Mouse (Mus musculus) C2C12 (cell line): Measurements from ENCODE around the gene Ppil4. TPM values are rescaled to one million over a fixed set of nuclear protein-coding genes. Genes with fewer than 3 reads are reported as not detected.
"Not testable (repeated sequence)": the region's sequence is repeated elsewhere in the genome, so short reads cannot be mapped to it uniquely, and the experiment has no call there.

ENCODE experiments used
- H3K27me3 ChIP-seq: one replicate; pipeline ENCODE4 v1.6.1; 2011; ENCODE audit not compliant: control insufficient read depth, insufficient read depth, insufficient read length
- H3K36me3 ChIP-seq: one replicate; pipeline ENCODE4 v1.6.1; 2011; ENCODE audit not compliant: control insufficient read depth, insufficient read depth
- H3K4me3 ChIP-seq: one replicate; pipeline ENCODE4 v1.5.1; 2011; ENCODE audit warnings: mild to moderate bottlenecking, control low read depth; ENCODE audit not compliant: poor library complexity, insufficient read depth, severe bottlenecking
- H3K79me2 ChIP-seq: one replicate; pipeline ENCODE4 v1.6.1; 2011; ENCODE audit not compliant: control insufficient read depth, insufficient read depth
- H3K79me3 ChIP-seq: one replicate; pipeline ENCODE4 v1.6.1; 2011; ENCODE audit warnings: low read depth, control low read depth
- H3ac ChIP-seq: one replicate; pipeline ENCODE3; 2011; ENCODE audit warnings: low read depth; ENCODE audit not compliant: control insufficient read depth, insufficient read length
- CEBPB ChIP-seq: IDR thresholded peaks from one replicate; pipeline ENCODE4 v1.6.1; 2011; ENCODE audit warnings: low read depth, mild to moderate bottlenecking, control low read depth, moderate library complexity
- CTCF ChIP-seq: IDR thresholded peaks from one replicate; pipeline ENCODE4 v1.5.1; 2011; ENCODE audit not compliant: control insufficient read depth, insufficient read depth, insufficient read length
- FOSL1 ChIP-seq: IDR thresholded peaks from one replicate; pipeline ENCODE4 v1.8.0; 2011; ENCODE audit warnings: mild to moderate bottlenecking, low read length; ENCODE audit not compliant: poor library complexity, insufficient read depth, severe bottlenecking
- MAX ChIP-seq: IDR thresholded peaks from one replicate; pipeline ENCODE4 v1.6.1; 2011; ENCODE audit warnings: mild to moderate bottlenecking, control low read depth
- MYOD1 ChIP-seq: IDR thresholded peaks from one replicate; pipeline ENCODE4 v1.6.1; 2011; ENCODE audit warnings: low read depth; ENCODE audit not compliant: control insufficient read depth, insufficient read length
- MYOG ChIP-seq: IDR thresholded peaks from one replicate; pipeline ENCODE4 v1.6.1; 2011; ENCODE audit not compliant: control insufficient read depth, insufficient read length; ENCODE audit errors: extremely low read depth
- USF1 ChIP-seq: IDR thresholded peaks from one replicate; pipeline ENCODE4 v1.6.1; 2011; ENCODE audit warnings: low read depth, mild to moderate bottlenecking, control low read depth, moderate library complexity
- long read RNA-seq, 2 experiments: library from polyadenylated mRNA; unstranded; transcript quantifications; one replicate each; pipeline ENCODE4 v2.0.0; 2019 to 2020
- polyA plus RNA-seq: library from polyadenylated mRNA; unstranded; fragments of >200 nt; fragmentation: generic; extraction: Trizol; gene quantifications from one replicate; pipeline ENCODE4 v1.2.1, GENCODE M21; 2012; ENCODE audit warnings: missing spikeins

The Ppil4 gene
- 4.6 TPM for polyA plus RNA-seq
- long read RNA-seq, experiment 1, transcript Ppil4-201 (13 exons, 3,471 nt) = major isoform, 21 of 35 reads
- long read RNA-seq, experiment 1, partial matches to known transcripts = 10 of 35 reads
- long read RNA-seq, experiment 1, other reads (novel, unspliced or antisense) = 4 of 35 reads
- long read RNA-seq, experiment 2, transcript Ppil4-201 (13 exons, 3,471 nt) = major isoform, 154 of 171 reads
- long read RNA-seq, experiment 2, partial matches to known transcripts = 5 of 171 reads
- long read RNA-seq, experiment 2, other reads (novel, unspliced or antisense) = 11 of 171 reads

- Histone ChIP-seq H3K79me2 (peaks cover 57% of the 10 kb centered on the region), H3K36me3 (peaks cover 48% of the 10 kb centered on the region), H3K27me3 (no peaks in the 10 kb centered on the region), H3K4me3 (peak within 1 kb of the TSS; percentile 92), H3ac (peak within 1 kb of the TSS; percentile 95), H3K79me3 (peaks cover 38% of the 10 kb centered on the region)
- TF ChIP-seq FOSL1 (no peak), MAX (peak; percentile 88)
Measured at GRCm38 (mm10) chr10:7792751-7793385, at the start of gene Ppil4, which contains the start of gene Ginm1. Gene Ppil4 (plus strand): TSS chr10:7792891. Gene Ginm1 (minus strand): TSS chr10:7792824.

DNA sequence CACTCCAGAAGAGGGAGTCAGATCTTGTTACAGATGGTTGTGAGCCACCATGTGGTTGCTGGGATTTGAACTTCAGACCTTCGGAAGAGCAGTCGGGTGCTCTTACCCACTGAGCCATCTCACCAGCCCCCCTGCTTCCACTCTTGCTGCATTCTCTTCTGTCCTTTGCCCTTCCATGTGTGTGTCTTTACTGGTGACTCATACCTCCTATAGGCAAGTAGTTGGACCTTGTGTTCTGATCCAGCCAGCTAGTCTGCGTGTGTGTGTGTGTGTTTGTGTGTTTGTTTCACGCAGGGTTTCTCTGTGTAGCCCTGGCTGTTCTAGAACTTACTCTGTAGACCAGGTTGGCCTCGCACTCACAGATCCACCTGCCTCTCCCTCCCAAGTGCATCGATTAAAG lies 47.2 kb upstream of the Ppil4 start:
- H3K36me3 ChIP-seq = peaks cover 59% of the 10 kb centered on the region
- H3K79me3 ChIP-seq, H3K79me2 ChIP-seq: not testable (repeated sequence)

GRCm38 (mm10) chr10:7748752-7749151 lies 43.9 kb upstream of the Ppil4 start:
- TF ChIP-seq FOSL1 = no peak
- TF ChIP-seq CEBPB = no peak
- no peak for TF ChIP-seq MYOD1
- TF ChIP-seq USF1 = no peak
- no peak for TF ChIP-seq MYOG
- TF ChIP-seq CTCF = no peak
- no peak for TF ChIP-seq MAX

More for the DNA sequence above, 47.2 kb upstream of the Ppil4 start:
- H3ac ChIP-seq, H3K27me3 ChIP-seq, H3K4me3 ChIP-seq: not testable (repeated sequence)

DNA sequence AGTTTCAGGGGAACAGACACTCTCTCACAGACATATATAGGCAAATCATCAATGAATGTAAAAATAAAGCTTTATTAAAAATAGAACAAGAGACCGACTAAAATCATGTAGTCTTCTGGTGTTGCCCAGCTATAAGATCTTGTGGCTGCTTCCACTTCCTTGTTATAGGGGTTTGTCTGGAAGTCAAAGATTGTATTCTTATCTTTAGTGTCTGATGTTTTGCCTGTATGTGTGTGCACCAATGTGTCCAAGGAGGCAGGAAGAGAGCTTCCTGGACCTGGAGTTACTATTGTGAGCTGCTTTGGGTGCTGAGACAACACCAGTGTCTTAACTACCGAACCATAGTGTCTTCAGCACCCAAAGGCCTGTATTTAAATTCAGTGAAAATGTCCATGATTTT lies 35.1 kb upstream of the Ppil4 start:
- Histone ChIP-seq H3K27me3 (no peaks in the 10 kb centered on the region), H3K36me3 (peaks cover 48% of the 10 kb centered on the region), H3K79me3 (no peaks in the 10 kb centered on the region), H3K79me2 (no peaks in the 10 kb centered on the region), H3ac (no peak overlapping the region), H3K4me3 (no peak overlapping the region)
- TF ChIP-seq CEBPB (no peak), MYOD1 (no peak), CTCF (no peak), USF1 (no peak), MAX (no peak), FOSL1 (no peak), MYOG (no peak)

More at GRCm38 (mm10) chr10:7748752-7749151, 43.9 kb upstream of the Ppil4 start:
- Histone ChIP-seq H3K79me2 (no peaks in the 10 kb centered on the region), H3ac (no peak overlapping the region), H3K27me3 (no peaks in the 10 kb centered on the region), H3K4me3 (no peak overlapping the region), H3K36me3 (peaks cover 44% of the 10 kb centered on the region), H3K79me3 (no peaks in the 10 kb centered on the region)

GRCm38 (mm10) chr10:7772346-7772745 lies 20.3 kb upstream of the Ppil4 start:
- Histone ChIP-seq H3ac (no peak overlapping the region), H3K4me3 (no peak overlapping the region), H3K79me3 (no peaks in the 10 kb centered on the region), H3K79me2 (no peaks in the 10 kb centered on the region), H3K36me3 (peaks cover 54% of the 10 kb centered on the region), H3K27me3 (no peaks in the 10 kb centered on the region)
- TF ChIP-seq MYOD1 (no peak), FOSL1 (no peak), USF1 (no peak), CTCF (no peak), MAX (no peak), MYOG (no peak), CEBPB (no peak)

DNA sequence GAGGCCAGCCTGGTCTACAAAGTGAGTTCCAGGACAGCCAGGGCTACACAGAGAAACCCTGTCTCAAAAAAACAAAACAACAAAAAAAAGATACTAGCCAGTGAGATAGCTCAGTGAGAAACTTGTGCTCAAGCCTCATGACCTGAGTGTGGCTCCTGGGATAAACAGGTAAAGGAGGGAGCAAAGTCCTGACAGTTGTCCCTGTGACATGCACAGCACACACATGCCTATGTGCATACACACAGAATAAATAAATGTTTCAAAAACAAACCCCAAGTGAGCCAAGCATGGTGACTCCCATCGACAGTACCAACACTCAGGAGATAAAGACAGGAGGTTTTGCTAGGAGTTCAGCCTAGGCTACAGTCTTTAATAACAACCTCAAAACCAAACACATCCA lies 19.9 kb upstream of the Ppil4 start:
- peaks cover 50% of the 10 kb centered on the region for H3K36me3 ChIP-seq
- H3ac ChIP-seq = no peak overlapping the region
- H3K79me2 ChIP-seq = no peaks in the 10 kb centered on the region
- no peak for TF ChIP-seq MYOD1
- no peak for TF ChIP-seq FOSL1
- no peak for TF ChIP-seq MAX
- no peak for TF ChIP-seq CTCF
- TF ChIP-seq MYOG = no peak
- TF ChIP-seq CEBPB = no peak
- no peak for TF ChIP-seq USF1
- no peak overlapping the region for H3K4me3 ChIP-seq
- no peaks in the 10 kb centered on the region for H3K79me3 ChIP-seq
- no peaks in the 10 kb centered on the region for H3K27me3 ChIP-seq
